Mouse (Mus musculus): ENCODE measurements around the gene Defb42.

Gene Defb42

GRCm38 (mm10) chr14:63046691-63047090 is at the start of gene Defb42:
Defb42 (plus strand) TSS chr14:63046991.
- no peak for DNase-seq

- DNase-seq, result no peak
Measured at GRCm38 (mm10) chr14:62997777-62998176, 49.0 kb upstream of the Defb42 start, which contains the start of gene Defb47. Defb47 (plus strand) TSS chr14:62998077.

GRCm38 (mm10) chr14:62998977-62999376 is 47.8 kb upstream of the Defb42 start:
- DNase-seq, result no peak

- no peak for DNase-seq
Measured at GRCm38 (mm10) chr14:63002588-63002987, 44.2 kb upstream of the Defb42 start.

- DNase-seq, result no peak
Measured at GRCm38 (mm10) chr14:63011471-63011870, 35.3 kb upstream of the Defb42 start, which contains the start of gene Defb43. Defb43 (plus strand) TSS chr14:63011771.

DNA sequence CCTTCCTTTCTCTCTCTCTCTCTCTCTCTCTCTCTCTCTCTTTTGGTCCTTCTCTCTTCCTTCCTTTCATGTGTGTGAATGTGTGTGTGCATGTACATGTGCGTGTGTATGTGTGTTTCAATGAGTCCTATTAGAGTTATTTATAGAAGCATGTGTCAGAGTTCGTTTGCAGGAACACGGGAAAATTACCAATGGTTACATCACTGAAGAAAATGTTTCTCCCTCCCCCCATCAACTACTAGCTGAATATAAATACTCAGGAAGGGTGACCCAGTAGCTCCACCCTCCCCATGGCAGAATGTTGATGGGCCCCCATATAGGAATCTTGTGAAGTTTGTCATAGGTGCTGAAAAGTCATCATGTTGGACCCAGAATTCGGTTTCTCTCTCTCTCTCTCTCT is 33.7 kb upstream of the Defb42 start:
- DNase-seq, result no peak

DNA sequence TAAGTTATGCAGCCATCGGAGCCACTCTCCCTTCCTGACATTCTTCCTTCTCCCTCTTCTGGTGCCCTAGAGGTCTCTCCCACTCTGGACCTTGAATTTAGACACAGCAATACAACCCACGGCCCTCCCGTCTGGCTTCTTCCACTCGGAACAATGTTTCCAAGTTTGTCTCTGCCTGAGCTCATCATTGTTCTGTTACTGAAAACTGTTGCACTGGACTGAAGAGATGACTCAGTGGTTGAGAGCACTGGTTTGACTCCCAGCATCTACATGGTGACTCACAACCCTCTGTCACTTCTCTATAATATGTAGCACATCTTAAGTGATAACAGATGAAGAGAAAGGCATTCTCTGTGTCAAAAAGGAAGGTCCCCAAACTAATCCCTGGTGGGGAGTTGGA is 32.1 kb upstream of the Defb42 start:
- no peak for DNase-seq

DNA sequence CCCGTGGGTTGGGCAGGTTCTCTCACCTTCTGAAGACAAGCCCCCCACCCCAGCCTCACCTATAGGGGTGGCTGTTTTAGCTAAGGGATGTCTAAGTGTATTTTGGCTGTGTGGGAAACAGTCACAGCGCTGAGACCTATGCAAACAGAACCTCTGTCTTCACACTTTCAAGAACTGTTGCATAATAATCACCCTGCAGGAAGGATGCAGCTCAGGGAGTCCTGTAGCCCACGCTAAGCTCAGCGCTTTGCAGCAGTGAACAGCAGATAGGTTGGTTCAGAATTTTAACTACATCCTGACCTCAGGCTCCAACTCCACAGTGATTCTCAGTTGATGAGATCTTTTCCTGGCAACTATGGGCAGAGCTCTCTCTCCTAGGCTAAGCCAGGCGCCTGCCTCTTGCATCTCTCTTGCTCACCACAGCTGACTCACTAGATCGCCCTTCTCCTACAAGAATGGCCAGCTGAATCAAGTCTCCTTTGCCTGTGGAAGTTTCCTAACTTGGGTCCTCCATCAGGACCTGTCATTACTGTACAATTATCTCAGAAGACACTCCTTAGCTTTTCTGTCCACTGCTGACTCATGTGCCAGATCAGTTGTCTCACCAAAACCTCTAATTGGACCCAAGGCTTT is 26.2 kb upstream of the Defb42 start:
- no peak for DNase-seq

DNA sequence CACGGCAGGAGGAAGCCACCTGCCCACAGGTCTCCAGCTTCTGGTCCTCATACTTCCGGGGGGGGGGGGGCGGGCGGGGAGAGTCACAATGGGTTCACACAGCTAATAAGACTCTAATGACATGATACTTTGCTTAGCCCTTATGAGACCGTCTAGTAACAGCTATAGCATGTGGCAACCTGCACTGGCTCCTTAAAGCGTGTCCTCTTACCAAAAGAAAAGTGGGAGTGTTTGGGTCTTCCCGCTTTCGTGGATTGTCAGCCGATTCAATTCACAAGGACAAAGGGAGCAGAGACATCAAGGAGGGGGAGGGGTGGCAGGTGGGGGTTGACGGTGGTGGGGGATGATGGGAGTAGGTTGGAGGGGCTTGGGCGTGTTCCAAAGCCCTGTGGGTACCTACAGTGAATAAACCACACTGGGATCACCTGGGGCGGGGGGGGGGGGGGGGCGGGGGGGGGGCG is 3.1 kb downstream of the Defb42 start, which contains the start of gene Defb30:
TSS of gene Defb30 (minus strand) at position 51 of the 461 bp plus-strand sequence.
- no peak for DNase-seq

GRCm38 (mm10) chr14:63050769-63051168 is 4.0 kb downstream of the Defb42 start:
- peak; percentile 35 for DNase-seq

DNA sequence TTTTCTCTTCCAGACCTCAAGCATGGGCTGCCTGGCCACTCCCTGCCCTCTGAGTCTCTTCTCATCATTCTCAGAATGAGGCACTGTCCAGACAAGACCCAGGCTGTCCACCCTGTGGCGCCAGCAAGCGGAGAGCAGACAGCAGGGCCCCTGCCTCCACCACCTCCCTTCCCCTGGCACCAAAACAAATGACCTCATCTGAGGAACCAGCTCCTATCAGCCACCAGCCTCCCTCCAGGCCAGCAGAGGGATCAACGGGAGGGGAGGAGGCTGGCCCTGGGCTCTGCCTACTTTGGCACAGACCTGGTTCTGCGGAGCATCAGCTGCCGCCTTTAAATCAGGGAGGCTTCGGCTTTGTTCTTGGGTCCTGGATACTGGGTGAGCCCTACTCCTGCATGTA is 7.9 kb downstream of the Defb42 start:
- DNase-seq, result peak; percentile 88

- no peak for DNase-seq
Measured at GRCm38 (mm10) chr14:63060361-63060760, 13.6 kb downstream of the Defb42 start.

- DNase-seq, result no peak
Measured at GRCm38 (mm10) chr14:63062184-63062583, 15.4 kb downstream of the Defb42 start.

- DNase-seq, result no peak
Measured at GRCm38 (mm10) chr14:63065391-63065790, 18.6 kb downstream of the Defb42 start.

DNA sequence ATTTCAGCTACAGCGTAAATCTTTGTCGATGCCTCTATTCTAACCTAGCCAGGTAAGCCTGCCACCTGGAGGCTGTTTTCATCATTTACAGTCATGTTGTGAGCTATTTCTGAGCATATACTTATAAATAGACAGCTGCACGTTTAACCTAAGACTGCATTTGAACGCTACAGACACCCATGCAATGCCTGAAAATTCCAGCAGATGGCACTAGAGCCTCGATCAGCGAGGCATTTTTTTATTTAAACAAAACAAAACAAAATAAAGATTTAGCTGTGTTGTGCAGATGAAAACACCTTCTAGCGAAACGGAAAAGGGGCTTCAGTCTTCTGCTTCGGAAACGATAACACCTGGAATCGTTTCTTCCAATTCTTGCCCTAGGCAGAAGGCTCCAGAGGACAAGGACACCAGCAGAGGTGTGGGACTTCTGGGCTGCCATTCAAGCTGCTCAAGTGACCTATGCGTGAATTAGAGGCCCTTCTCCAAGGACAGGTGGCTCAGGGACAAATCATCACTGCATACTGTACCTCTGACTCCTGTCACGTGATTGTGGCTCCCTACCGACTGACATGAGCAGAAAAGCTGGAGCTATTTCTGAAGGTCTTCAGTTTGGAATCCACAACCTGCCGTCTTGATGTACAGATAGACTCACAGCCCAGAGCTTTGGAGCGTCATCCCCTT is 20.0 kb downstream of the Defb42 start:
- DNase-seq, result peak; percentile 64

DNA sequence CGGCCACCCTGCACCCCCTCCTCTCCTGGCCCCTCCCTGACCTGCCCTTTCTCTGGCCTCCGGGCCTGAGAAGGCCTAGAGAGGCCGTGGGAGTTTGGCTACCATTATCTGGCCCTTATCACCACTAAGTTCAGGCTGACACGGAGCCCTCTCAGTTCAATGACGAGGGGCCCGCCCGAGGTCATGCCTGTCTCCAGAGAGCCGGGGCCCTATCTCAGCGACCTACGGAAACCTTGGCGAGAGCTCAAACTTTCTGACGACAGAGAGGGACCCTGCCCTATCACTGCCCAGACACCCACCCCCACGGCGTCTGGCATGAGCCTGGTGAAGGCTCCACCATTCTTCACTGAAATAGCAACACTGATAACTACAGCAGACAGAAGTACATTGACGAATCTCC is 20.9 kb downstream of the Defb42 start:
- no peak for DNase-seq
